Comparison of ENCODE assay signal across 18 mouse cellular contexts in genomic region chr1:51577701-51578100, GRCm38 (mm10).
A peak's percentile ranks its signal among the peaks of the same experiment; 100 is the strongest.
DNase-seq lines count a peak whose midpoint lies in the region; ATAC-seq lines count a peak whose summit lies in the region.
"Had no signal": no experiment of that assay in that cellular context is flagged by ENCODE, and none has a peak within 500 bp of the region (broad histone marks: within the 10 kb centered on the region; RNA-seq: fewer than 3 reads in every experiment).

No protein-coding gene starts in this region.

- peak; percentile 93 for ATAC-seq in hematopoietic stem cell, adult 5-6 weeks (replicated peaks in 1 of 2; ENCODE audit: insufficient read depth in 1 of 2, low FRiP score in 2 of 2, low TSS enrichment in 1 of 2, low read depth in 1 of 2, poor library complexity in 2 of 2, severe bottlenecking in 2 of 2)
- ATAC-seq: forebrain, postnatal 0 days; hindbrain, embryonic 16.5 days; liver, postnatal 0 days; midbrain, embryonic 15.5 days had no signal

- DNase-seq in lung, postnatal 25 days (ENCODE audit: low spot score): peak; percentile 44
- DNase-seq in lung, postnatal 14 days: no peak
- DNase-seq in CD4-positive, CD25-positive, alpha-beta regulatory T cell, adult 2 months (ENCODE audit: low read depth, low spot score): peak; percentile 75
- peak; percentile 59 to 69 for DNase-seq in natural killer cell, adult 2 months (ENCODE audit: low spot score in 2 of 2)
- DNase-seq in kidney, adult 8-10 months: no peak
- no peak for DNase-seq in left cerebral cortex, adult 8-10 months (ENCODE audit: low spot score in 2 of 2)
- DNase-seq: adrenal gland, adult 8-10 months; cerebellum, adult 11-12 months; cerebellum, postnatal 25 days; forebrain, postnatal 0 days; heart, postnatal 36 days; kidney, adult 2 months; kidney, postnatal 4 days; liver, postnatal 0 days; thymus, adult 18-20 months had no signal

Comparison
In these comparisons a context has a peak if more than half of its experiments do, and no peak if none do; other contexts are left out.
1. DNase-seq: peak in lung, postnatal 25 days (single experiment), CD4-positive, CD25-positive, alpha-beta regulatory T cell, adult 2 months (single experiment) and natural killer cell, adult 2 months (2 of 2); none in lung, postnatal 14 days (single experiment), kidney, adult 8-10 months (0 of 2) and left cerebral cortex, adult 8-10 months (0 of 2).